Mouse (Mus musculus): ENCODE results near the gene Rpp25.

GRCm38 (mm10) chr9:57550126-57550862, 46.5 kb downstream of the Rpp25 start:
- TF ChIP-seq CTCF (IDR thresholded peaks at IDR 0.05; ENCODE audit: borderline replicate concordance, insufficient read depth, low read depth, low read length) (no peak), POLR2A (IDR thresholded peaks at IDR 0.05; ENCODE audit: borderline replicate concordance, insufficient read depth, low read length) (no peak)

Measured in cerebellum, adult 2 months (tissue).